Mouse (Mus musculus) limb, embryonic 15.5 days (tissue): ENCODE measurements around the gene Irak1. TPM values are rescaled to one million over a fixed set of nuclear protein-coding genes. Genes with fewer than 3 reads are reported as not detected.

Source experiments
- ATAC-seq: fragments of 200-750 bp; cut with Nextera tagmentation; 2 replicates; pipeline ENCODE4 v1.8.0; 2017; ENCODE audit warnings: low read depth, moderate TSS enrichment; ENCODE audit not compliant: insufficient number of reproducible peaks, low FRiP score, low TSS enrichment
- H3K27ac ChIP-seq: fragments of 300-500 bp; sonication (generic); 2 replicates; pipeline ENCODE4 v1.5.1; 2015; ENCODE audit warnings: moderate library complexity, mild to moderate bottlenecking, inconsistent platforms
- H3K27me3 ChIP-seq: fragments of 300-500 bp; sonication (generic); 2 replicates; pipeline ENCODE4 v1.6.1; 2015; ENCODE audit warnings: inconsistent platforms
- H3K36me3 ChIP-seq: fragments of 300-500 bp; sonication (generic); 2 replicates; pipeline ENCODE4 v1.6.1; 2015; ENCODE audit warnings: inconsistent platforms
- H3K4me1 ChIP-seq: fragments of 300-500 bp; sonication (generic); 2 replicates; pipeline ENCODE4 v1.6.1; 2015; ENCODE audit warnings: inconsistent platforms
- H3K4me2 ChIP-seq: fragments of 300-500 bp; sonication (generic); 2 replicates; pipeline ENCODE4 v1.6.1; 2015; ENCODE audit warnings: mild to moderate bottlenecking, inconsistent platforms
- H3K4me3 ChIP-seq: fragments of 300-500 bp; sonication (generic); 2 replicates; pipeline ENCODE4 v1.5.1; 2015; ENCODE audit warnings: mild to moderate bottlenecking, inconsistent platforms
- H3K9ac ChIP-seq: fragments of 300-500 bp; sonication (generic); 2 replicates; pipeline ENCODE4 v1.6.1; 2015; ENCODE audit warnings: inconsistent platforms
- H3K9me3 ChIP-seq: fragments of 300-500 bp; sonication (generic); 2 replicates; pipeline ENCODE4 v1.6.1; 2016; ENCODE audit warnings: inconsistent platforms
- WGBS: fragments of 180-500 bp; shearing (Covaris S2); methylation state at CpG from one replicate; pipeline ENCODE4 v1.1.7; 2015; 5-methylcytosine and 5-hydroxymethylcytosine counted together
- polyA plus RNA-seq: library from polyadenylated mRNA; unstranded; fragments of >200 nt; fragmentation: Nextera tagmentation; extraction: Ambion mirVana; gene quantifications from 2 replicates; pipeline ENCODE4 v1.2.1, GENCODE M21; 2015

The Irak1 gene
- polyA plus RNA-seq, 1 experiment from 2014 or later = 58.6 TPM

DNA sequence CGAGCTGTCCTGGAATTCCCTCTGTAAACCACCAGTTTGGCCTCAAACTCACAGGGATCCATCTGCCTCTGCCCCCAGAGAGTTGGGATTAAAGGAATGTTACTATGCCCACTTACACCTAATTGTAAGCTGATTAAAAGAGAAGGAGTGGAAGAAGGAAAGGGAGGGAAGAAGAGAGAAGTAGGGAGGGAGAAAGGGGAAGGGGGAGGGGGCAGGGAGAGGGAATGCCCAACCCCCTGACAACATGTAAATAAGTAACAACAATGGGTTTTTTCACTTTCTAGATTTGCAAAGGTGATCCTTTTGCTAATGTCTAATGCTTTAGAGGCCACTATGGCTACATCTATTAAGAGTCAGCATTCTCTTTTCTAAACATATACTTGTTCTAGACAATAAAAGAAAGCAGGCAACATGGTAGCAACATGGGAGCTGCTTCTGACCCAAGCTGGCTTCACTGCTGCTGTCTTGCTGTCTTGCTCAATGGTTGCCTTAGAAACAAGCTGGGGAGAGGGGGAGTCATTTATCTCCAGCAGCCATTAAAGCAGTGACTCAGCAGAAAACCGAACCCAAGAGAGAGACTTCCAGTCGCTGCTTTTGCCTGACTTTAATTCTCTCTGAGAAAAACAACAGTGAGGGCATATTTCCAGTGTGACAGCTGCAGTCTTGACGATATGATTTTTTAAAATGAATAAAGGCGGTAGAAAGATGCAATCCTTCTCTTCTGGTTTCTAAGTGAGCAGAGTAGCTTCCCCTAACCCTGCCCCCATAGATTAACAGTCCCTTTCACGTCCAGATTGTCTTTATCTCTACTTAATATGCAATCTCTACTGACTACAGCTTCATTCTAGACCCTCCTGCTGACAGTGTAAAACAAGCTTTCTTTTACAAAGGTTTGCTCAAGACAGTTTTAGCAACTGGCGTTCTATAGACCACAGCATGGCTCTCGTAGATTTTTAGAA is 24.5 kb downstream of the Irak1 start:
- Histone ChIP-seq H3K4me2 (no peak overlapping the region), H3K4me3 (no peak overlapping the region), H3K27ac (no peak overlapping the region), H3K9me3 (no peaks in the 10 kb centered on the region), H3K9ac (no peak overlapping the region), H3K4me1 (no peaks in the 10 kb centered on the region), H3K27me3 (no peaks in the 10 kb centered on the region), H3K36me3 (no peaks in the 10 kb centered on the region)
- ATAC-seq = no peak
- 36% methylated on average over 8 of the region's 8 CpGs for WGBS

DNA sequence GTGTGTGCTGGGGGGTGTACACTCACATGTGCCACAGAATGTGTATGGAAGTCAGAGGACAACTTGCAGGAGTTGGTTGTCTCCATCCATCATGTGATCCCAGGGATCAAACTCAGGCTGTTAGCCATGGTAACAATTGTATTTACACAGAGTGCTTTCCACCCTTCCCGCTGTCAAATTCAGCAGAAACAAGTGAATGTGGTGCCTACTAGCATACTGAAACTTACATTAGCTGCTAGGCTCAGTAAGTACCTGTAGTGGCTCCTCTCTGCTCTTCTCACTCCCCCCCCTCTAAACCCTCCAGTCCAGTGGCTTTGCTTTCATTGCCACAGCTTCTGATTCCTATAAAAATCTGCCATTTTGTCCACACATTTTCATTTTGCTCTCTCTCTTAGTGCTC is 45.9 kb downstream of the Irak1 start:
- WGBS = 75% methylated on average over 1 of the region's 1 CpGs
- Histone ChIP-seq H3K4me1 (no peaks in the 10 kb centered on the region), H3K4me2 (no peak overlapping the region), H3K9me3 (no peaks in the 10 kb centered on the region), H3K36me3 (no peaks in the 10 kb centered on the region), H3K27me3 (no peaks in the 10 kb centered on the region), H3K4me3 (no peak overlapping the region), H3K27ac (no peak overlapping the region), H3K9ac (no peak overlapping the region)
- ATAC-seq = no peak

DNA sequence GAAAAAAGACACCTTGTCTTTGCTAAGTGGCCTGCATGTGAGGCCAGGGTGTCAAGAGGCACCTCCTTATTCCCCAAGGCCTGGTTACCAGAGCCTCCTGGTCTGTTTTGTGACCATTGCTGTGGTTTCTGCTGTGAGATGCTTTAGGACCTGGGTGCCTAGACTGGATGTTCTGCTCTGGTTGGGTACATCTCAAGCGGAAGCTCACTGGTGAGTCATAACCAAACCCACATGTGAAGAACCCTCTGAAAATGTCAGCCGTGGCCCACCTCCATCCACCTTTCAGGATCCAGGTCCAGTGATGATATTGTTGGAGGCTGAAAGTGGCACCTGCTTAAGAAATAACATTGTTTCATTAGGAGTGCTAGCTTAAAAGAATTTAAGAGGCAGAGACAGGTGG is 47.4 kb downstream of the Irak1 start:
- H3K36me3 ChIP-seq = no peaks in the 10 kb centered on the region
- WGBS = 85% methylated on average over 2 of the region's 2 CpGs
- H3K9me3 ChIP-seq = no peaks in the 10 kb centered on the region
- no peak for ATAC-seq
- no peak overlapping the region for H3K4me3 ChIP-seq
- no peak overlapping the region for H3K27ac ChIP-seq
- no peak overlapping the region for H3K4me2 ChIP-seq
- no peaks in the 10 kb centered on the region for H3K4me1 ChIP-seq
- H3K27me3 ChIP-seq = no peaks in the 10 kb centered on the region
- H3K9ac ChIP-seq = no peak overlapping the region

DNA sequence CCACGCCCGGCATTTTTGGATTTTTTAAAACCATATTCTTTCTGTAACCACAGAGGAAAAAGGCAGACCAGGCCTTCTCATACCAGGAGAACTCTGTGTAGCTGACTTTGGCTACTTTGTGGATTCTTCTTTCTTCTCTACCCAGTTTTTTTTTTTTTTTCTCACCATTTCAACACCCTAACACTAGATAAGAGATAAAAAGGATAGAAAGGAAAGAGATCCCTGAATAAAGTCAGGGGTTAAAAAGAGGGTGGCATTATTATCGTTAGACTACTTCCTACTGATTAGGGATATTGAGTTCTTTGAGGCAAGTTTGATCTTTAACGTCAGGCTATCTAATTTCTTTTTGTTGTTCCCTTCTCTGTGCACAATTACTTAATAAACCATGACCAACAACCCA is 50.9 kb downstream of the Irak1 start:
- no peaks in the 10 kb centered on the region for H3K9me3 ChIP-seq
- H3K27ac ChIP-seq = no peak overlapping the region
- H3K4me3 ChIP-seq = no peak overlapping the region
- H3K4me2 ChIP-seq = no peak overlapping the region
- H3K4me1 ChIP-seq = no peaks in the 10 kb centered on the region
- WGBS = 74% methylated on average over 4 of the region's 4 CpGs
- H3K9ac ChIP-seq = no peak overlapping the region
- no peaks in the 10 kb centered on the region for H3K27me3 ChIP-seq
- H3K36me3 ChIP-seq = no peaks in the 10 kb centered on the region
- no peak for ATAC-seq

DNA sequence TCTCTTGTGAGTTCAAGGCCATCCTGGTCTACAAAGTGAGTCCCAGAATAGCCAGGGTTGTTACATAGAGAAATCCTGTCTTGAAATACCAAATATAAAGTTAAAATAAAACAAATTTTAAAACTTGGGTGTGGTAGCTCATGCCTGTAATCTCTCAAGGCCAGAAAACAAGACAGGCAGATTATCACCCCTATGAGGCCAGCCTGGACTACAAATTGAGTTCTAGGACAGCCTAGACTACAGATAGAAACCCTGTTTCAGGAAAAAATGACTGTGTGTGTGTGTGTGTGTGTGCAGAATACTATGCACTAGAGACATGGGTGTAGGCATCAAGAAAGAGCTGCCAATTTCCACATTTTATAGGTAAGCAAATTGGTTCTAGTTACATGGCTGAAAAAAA is 52.9 kb downstream of the Irak1 start:
- no peaks in the 10 kb centered on the region for H3K4me1 ChIP-seq
- no peak overlapping the region for H3K9ac ChIP-seq
- H3K27me3 ChIP-seq = peaks cover 6% of the 10 kb centered on the region; the same call in 1 of the 2 replicates
- H3K27ac ChIP-seq = no peak overlapping the region
- no peaks in the 10 kb centered on the region for H3K36me3 ChIP-seq
- no peaks in the 10 kb centered on the region for H3K9me3 ChIP-seq
- ATAC-seq = no peak
- no peak overlapping the region for H3K4me3 ChIP-seq
- H3K4me2 ChIP-seq = no peak overlapping the region

DNA sequence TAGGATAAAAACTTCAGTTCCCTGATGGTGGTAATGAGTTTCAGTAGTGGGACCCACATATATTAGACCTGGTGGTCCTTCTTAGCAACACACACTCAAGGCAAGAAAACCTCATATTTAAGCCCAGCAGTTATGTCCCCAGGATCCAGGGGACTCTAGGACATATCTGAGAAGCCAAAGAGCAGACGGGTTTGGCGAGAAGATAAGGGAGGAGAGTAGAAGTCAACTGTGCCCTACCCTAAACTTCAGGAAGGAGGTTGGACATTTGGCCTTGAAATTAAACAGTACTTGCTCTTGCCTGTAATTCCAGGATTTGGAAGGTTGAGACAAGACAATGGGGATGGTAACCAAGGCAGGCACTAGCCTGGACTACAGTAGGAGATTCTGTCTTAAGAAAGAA is 54.0 kb downstream of the Irak1 start:
- no peak overlapping the region for H3K27ac ChIP-seq
- H3K9ac ChIP-seq = no peak overlapping the region
- no peak overlapping the region for H3K4me2 ChIP-seq
- no peaks in the 10 kb centered on the region for H3K36me3 ChIP-seq
- no peak for ATAC-seq
- H3K4me3 ChIP-seq = no peak overlapping the region
- WGBS = 89% methylated on average over 2 of the region's 2 CpGs
- H3K9me3 ChIP-seq = no peaks in the 10 kb centered on the region
- H3K4me1 ChIP-seq = no peaks in the 10 kb centered on the region
- H3K27me3 ChIP-seq = peaks cover 6% of the 10 kb centered on the region; the same call in 1 of the 2 replicates

DNA sequence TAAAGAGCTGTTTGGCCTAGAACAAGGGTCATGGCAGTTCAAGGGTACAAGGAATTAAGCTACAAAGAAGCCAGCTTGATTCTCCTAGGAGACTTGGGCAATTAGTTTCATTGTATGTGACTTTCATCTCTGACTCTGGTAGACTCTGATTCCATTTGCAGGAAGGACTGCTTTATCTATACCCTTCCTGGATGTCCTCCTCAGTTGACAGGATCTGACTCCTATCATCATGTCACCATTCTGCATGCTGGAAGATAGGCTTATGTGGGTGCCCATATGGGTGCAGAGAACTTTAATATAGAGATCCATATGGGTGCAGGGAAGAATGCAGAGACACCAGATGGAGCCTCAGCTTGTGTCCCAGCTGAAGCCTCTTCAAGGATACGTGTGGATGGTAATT is 54.6 kb downstream of the Irak1 start:
- Histone ChIP-seq H3K9me3 (no peaks in the 10 kb centered on the region), H3K9ac (no peak overlapping the region), H3K36me3 (no peaks in the 10 kb centered on the region), H3K27me3 (peaks cover 6% of the 10 kb centered on the region; the same call in 1 of the 2 replicates), H3K4me3 (no peak overlapping the region), H3K27ac (no peak overlapping the region), H3K4me1 (peaks cover 5% of the 10 kb centered on the region; the same call in 1 of the 2 replicates), H3K4me2 (no peak overlapping the region)
- ATAC-seq = no peak
- WGBS = 79% methylated on average over 1 of the region's 1 CpGs

DNA sequence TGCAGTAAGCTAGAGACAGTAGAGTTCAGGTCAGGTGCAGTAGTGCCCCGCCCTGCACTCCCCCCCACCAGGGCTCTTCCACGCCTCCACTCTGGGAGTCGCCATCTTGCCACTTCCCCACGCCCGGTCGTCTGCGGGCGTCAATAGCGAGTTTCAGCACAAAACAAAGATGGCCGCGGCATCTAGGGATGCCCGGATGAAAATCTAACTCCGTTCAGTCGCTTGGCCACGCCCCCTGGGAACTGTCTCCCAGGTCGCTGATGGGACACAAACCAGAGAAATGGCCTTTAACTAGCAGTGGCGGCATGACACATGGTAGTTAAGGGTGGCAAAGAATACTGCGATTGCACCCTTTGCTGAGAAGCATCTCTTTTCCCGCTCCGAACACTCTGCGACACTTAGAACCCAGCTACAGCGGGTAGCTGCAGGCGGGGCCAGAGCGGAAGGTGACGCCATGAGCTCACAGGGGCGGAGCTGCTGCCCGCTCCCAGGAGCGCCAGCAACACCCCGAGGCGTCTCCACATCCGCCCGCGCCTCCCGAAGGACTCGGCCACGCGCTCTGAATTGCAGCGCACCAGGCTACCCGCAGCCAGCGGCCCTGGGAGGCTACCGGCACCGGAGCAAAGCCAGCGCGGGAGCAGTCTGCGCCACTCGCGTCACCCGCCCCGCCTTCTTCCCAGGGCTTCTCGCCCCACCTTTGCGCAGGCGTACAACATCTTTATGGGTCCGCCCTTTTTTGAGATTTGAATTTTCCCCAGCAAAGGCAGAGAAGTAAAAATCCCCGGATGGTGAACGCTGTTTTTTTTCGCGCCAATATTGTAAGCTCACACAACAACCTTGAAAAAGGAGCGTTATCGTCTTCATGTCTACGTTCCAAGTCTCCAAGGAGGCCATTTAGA is 56.3 kb downstream of the Irak1 start:
- H3K4me2 ChIP-seq = peak overlapping the region; percentile 40
- no peaks in the 10 kb centered on the region for H3K36me3 ChIP-seq
- H3K9ac ChIP-seq = peak overlapping the region; percentile 64
- no peaks in the 10 kb centered on the region for H3K9me3 ChIP-seq
- ATAC-seq = peak; percentile 90
- peak overlapping the region; percentile 99 for H3K27ac ChIP-seq
- peaks cover 6% of the 10 kb centered on the region; the same call in 1 of the 2 replicates for H3K27me3 ChIP-seq
- WGBS = 22% methylated on average over 60 of the region's 60 CpGs
- H3K4me3 ChIP-seq = peak overlapping the region; percentile 60
- peaks cover 18% of the 10 kb centered on the region; the same call in 1 of the 2 replicates for H3K4me1 ChIP-seq

DNA sequence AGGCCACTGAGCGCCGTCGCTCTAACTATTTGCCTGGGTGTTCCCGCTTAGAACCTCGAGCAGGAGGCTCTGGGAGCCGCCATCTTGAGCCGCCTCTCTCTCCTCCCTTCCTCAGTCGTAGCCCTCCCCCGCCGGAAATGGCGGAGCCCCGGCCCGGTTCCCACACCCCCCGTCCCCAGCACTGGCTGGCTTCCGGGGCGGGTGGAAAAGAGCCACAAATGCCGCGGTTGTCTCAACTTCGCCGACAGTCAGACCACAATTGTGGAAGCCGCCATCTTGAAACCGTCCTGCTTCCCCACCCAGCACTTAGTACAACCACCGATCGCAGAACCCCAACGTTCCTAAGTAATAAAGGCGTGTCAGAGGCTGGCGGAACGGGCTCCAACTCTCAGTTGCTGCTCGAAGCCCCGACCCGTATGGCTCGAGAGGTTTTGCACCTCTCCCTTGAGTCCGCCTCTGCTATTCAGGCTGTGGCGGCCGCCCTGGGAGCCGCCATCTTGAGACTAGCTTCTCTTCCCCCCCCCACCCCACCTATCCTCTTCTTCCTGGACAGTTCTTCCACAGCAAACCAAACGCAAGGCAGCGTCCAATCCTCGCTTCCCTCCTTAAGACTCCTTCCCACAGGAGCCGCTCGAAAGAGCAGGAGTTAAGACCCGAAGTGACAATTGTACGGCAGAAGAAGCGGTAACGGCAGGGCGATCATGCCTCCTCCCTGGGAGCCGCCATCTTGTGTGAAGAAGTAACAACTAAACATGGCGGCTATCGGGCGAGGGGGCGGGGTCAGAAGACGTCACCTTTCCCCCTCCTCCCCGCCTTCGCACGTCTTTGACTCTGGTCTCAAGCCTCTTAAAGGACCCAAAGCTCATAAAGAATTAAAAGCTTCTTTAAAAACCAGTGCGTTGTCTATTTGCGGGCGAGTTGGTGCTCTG is 57.2 kb downstream of the Irak1 start, which contains the start of gene Hcfc1:
Hcfc1 (minus strand) TSS at position 110 of the 929 bp plus-strand sequence.
- H3K4me1 ChIP-seq = peaks cover 18% of the 10 kb centered on the region; the same call in 1 of the 2 replicates
- WGBS = 17% methylated on average over 58 of the region's 58 CpGs

DNA sequence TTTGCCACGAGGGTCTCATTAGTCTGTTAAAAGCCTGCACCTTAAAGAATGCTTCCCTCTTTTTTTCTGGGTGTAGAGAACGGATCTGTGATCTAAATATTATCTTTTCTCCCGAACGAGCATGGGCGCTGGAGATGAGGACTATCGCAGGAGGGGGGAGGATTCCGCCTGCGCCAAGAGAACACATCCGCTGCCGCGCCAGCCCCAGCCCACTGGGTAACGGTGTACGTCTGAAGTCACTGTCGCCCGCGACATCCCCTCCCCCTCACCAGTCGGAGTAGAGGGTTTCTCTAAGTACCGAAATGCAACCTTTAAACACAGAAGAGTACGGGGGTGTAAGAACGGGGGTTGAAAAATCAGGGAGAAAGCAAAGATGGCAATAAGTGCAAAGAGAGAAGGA is 58.4 kb downstream of the Irak1 start:
- 19% methylated on average over 20 of the region's 20 CpGs for WGBS
- Histone ChIP-seq H3K36me3 (no peaks in the 10 kb centered on the region; the same call in 1 of the 2 replicates), H3K9ac (peak overlapping the region; percentile 64), H3K4me3 (peak overlapping the region; percentile 60), H3K9me3 (no peaks in the 10 kb centered on the region), H3K27ac (peak overlapping the region; percentile 99), H3K27me3 (peaks cover 6% of the 10 kb centered on the region; the same call in 1 of the 2 replicates), H3K4me2 (peak overlapping the region; percentile 58), H3K4me1 (peaks cover 18% of the 10 kb centered on the region; the same call in 1 of the 2 replicates)
- no peak for ATAC-seq

More for the DNA sequence above, 57.2 kb downstream of the Irak1 start, which contains the start of gene Hcfc1:
- ATAC-seq = peak; percentile 81
- Histone ChIP-seq H3K4me3 (peak within 1 kb of the TSS; percentile 60), H3K9ac (peak within 1 kb of the TSS; percentile 64), H3K9me3 (no peaks in the 10 kb centered on the region), H3K27me3 (peaks cover 6% of the 10 kb centered on the region; the same call in 1 of the 2 replicates), H3K36me3 (no peaks in the 10 kb centered on the region), H3K27ac (peak within 1 kb of the TSS; percentile 99), H3K4me2 (peak within 1 kb of the TSS; percentile 58)

DNA sequence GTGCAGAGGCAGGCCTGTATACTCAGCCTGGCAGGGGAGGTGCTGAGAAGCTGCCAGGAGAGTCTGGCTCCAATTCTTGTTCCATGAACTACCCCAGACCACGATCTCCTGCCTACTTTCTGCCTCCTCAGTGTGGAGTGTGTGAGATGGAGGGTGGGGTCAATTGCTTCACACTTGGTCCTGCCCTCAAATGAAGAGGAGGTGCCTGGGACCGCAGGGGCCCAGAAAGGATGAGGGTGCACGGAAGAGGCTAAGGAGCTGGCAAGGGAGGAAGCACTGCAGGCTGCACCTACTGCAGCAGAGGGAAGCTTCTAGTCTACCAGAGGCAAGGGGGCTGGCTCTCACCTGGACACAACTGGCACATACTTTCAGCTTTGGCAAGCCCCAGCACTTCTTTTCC is 59.4 kb downstream of the Irak1 start:
- Histone ChIP-seq H3K4me3 (peak overlapping the region; percentile 60), H3K4me1 (peaks cover 18% of the 10 kb centered on the region; the same call in 1 of the 2 replicates), H3K27me3 (peaks cover 6% of the 10 kb centered on the region; the same call in 1 of the 2 replicates), H3K9me3 (no peaks in the 10 kb centered on the region), H3K4me2 (peak overlapping the region; percentile 58), H3K9ac (peak overlapping the region; percentile 64; the same call in 1 of the 2 replicates), H3K36me3 (no peaks in the 10 kb centered on the region; the same call in 1 of the 2 replicates), H3K27ac (peak overlapping the region; percentile 54; the same call in 1 of the 2 replicates)
- 32% methylated on average over 3 of the region's 3 CpGs for WGBS
- ATAC-seq = no peak
